ENCODE assay signal across 11 mouse cellular contexts in genomic region chr12:66853167-66853566, GRCm38 (mm10).
DNase-seq lines count a peak whose midpoint lies in the region; ATAC-seq and TF ChIP-seq lines count a peak whose summit lies in the region.
"Had no signal": no experiment of that assay in that cellular context is flagged by ENCODE, and none has a peak within 500 bp of the region (broad histone marks: within the 10 kb centered on the region; RNA-seq: fewer than 3 reads in every experiment).

No protein-coding gene starts in this region.

- no peak overlapping the region for H3K27ac ChIP-seq in hindbrain, postnatal 0 days
- no peak overlapping the region for H3K27ac ChIP-seq in hindbrain, embryonic 10.5 days
- H3K27ac ChIP-seq: midbrain, embryonic 10.5 days had no signal

- 29% methylated on average over 3 of the region's 3 CpGs for WGBS in hindbrain, postnatal 0 days
- 23% methylated on average over 3 of the region's 3 CpGs for WGBS in hindbrain, embryonic 10.5 days

- H3K4me2 ChIP-seq in hindbrain, postnatal 0 days (ENCODE audit: low read depth, low read length), result no peak overlapping the region
- H3K4me2 ChIP-seq: heart, embryonic 12.5 days had no signal

- no peaks in the 10 kb centered on the region for H3K27me3 ChIP-seq in hindbrain, postnatal 0 days (ENCODE audit: insufficient read depth, low read length)
- no peaks in the 10 kb centered on the region for H3K27me3 ChIP-seq in hindbrain, embryonic 10.5 days (ENCODE audit: insufficient read depth, poor library complexity, severe bottlenecking)
- H3K27me3 ChIP-seq: heart, embryonic 12.5 days had no signal

- H3K4me1 ChIP-seq in hindbrain, postnatal 0 days (ENCODE audit: insufficient read depth, low read length), result no peaks in the 10 kb centered on the region
- H3K4me1 ChIP-seq in hindbrain, embryonic 10.5 days (replicated peaks), result no peaks in the 10 kb centered on the region
- H3K4me1 ChIP-seq: heart, embryonic 12.5 days; midbrain, embryonic 10.5 days had no signal

- no peak for TF ChIP-seq POLR2A in brain, embryonic 14.5 days (IDR thresholded peaks at IDR 0.05; ENCODE audit: borderline replicate concordance, extremely low read depth, insufficient read depth, insufficient read length, poor library complexity, severe bottlenecking)

- no peaks in the 10 kb centered on the region for H3K9me3 ChIP-seq in hindbrain, postnatal 0 days (ENCODE audit: low read length)
- H3K9me3 ChIP-seq in hindbrain, embryonic 10.5 days, result no peaks in the 10 kb centered on the region
- H3K9me3 ChIP-seq: heart, embryonic 12.5 days; midbrain, embryonic 10.5 days had no signal

- peak; percentile 40 for DNase-seq in hindbrain, postnatal 0 days (ENCODE audit: low spot score)
- no peak for DNase-seq in hindbrain, embryonic 10.5 days (ENCODE audit: low spot score)
- peak; percentile 40 for DNase-seq in testis, postnatal 10 days (ENCODE audit: low spot score)
- no peak for DNase-seq in testis, postnatal 14 days (ENCODE audit: low spot score)
- peak; percentile 53 for DNase-seq in brain, embryonic 14.5 days (ENCODE audit: low read depth)
- peak; percentile 64 for DNase-seq in retina, embryonic 14.5 days (ENCODE audit: low spot score)
- no peak for DNase-seq in spleen, adult 18-20 months
- DNase-seq: thymus, postnatal 36 days had no signal

- no peak for ATAC-seq in hindbrain, postnatal 0 days
- ATAC-seq in megakaryocyte, adult 5-6 weeks (ENCODE audit: poor library complexity, severe bottlenecking), result no peak

- TF ChIP-seq CTCF in hindbrain, postnatal 0 days (IDR thresholded peaks at IDR 0.05; ENCODE audit: low read depth), result peak; percentile 64
- peak; percentile 58; the same call in 1 of the 2 replicates for TF ChIP-seq CTCF in brain, embryonic 14.5 days (IDR thresholded peaks at IDR 0.05; ENCODE audit: borderline replicate concordance, extremely low read depth, insufficient read depth, insufficient read length)

- no peaks in the 10 kb centered on the region for H3K36me3 ChIP-seq in hindbrain, postnatal 0 days (ENCODE audit: insufficient read depth, low read length)
- no peaks in the 10 kb centered on the region for H3K36me3 ChIP-seq in hindbrain, embryonic 10.5 days
- H3K36me3 ChIP-seq: heart, embryonic 12.5 days; midbrain, embryonic 10.5 days had no signal

- H3K9ac ChIP-seq in hindbrain, postnatal 0 days (replicated peaks; ENCODE audit: low read length), result no peak overlapping the region
- H3K9ac ChIP-seq: heart, embryonic 12.5 days had no signal

- H3K4me3 ChIP-seq in hindbrain, postnatal 0 days (ENCODE audit: low read length), result no peak overlapping the region
- no peak overlapping the region for H3K4me3 ChIP-seq in hindbrain, embryonic 10.5 days
- H3K4me3 ChIP-seq: heart, embryonic 12.5 days; midbrain, embryonic 10.5 days had no signal

Comparison
In these comparisons a context has a peak if more than half of its experiments do, and no peak if none do; other contexts are left out.
1. DNase-seq: peak in hindbrain, postnatal 0 days (single experiment), testis, postnatal 10 days (single experiment), brain, embryonic 14.5 days (single experiment) and retina, embryonic 14.5 days (single experiment); none in hindbrain, embryonic 10.5 days (single experiment), testis, postnatal 14 days (single experiment) and spleen, adult 18-20 months (0 of 2).